Mouse (Mus musculus): ENCODE data around the gene Olfr867. TPM values are rescaled to one million over a fixed set of nuclear protein-coding genes. Genes with fewer than 3 reads are reported as not detected.

Gene Olfr867
- not detected in 2 replicates for polyA plus RNA-seq (2015; fragmentation: Nextera tagmentation; extraction: Ambion mirVana)

DNA sequence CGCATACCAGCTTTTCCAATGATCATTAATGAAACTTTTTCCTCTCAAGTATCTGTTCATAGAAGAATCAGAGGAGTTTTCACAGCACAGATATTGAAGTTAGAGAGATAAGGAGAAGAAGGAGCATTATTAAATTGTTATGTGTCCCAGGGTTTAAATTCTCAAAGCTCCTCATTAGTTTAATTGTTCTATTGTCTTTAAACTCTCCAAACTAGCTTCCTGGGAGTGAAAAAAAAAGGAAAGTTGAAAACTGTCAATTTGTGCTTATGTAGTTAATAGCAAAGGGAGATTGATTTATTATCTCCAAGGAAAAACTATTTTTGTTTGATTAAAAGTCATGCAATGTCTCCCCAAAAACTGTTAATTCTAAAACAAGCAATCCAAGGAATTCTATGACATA is at the start of gene Olfr867:
Gene Olfr867 (minus strand): TSS at position 101 of the 400 bp plus-strand sequence.
- Histone ChIP-seq H3K36me3 (no peaks in the 10 kb centered on the region), H3K4me3 (no peak within 1 kb of the TSS), H3K9ac (no peak within 1 kb of the TSS), H3K4me1 (no peaks in the 10 kb centered on the region), H3K9me3 (no peaks in the 10 kb centered on the region), H3K27ac (no peak within 1 kb of the TSS), H3K27me3 (no peaks in the 10 kb centered on the region), H3K4me2 (replicated peaks) (no peak within 1 kb of the TSS)
- ATAC-seq (ENCODE audit: low FRiP score, low read depth) = no peak
- WGBS = 76% methylated on average over 1 of the region's 1 CpGs

DNA sequence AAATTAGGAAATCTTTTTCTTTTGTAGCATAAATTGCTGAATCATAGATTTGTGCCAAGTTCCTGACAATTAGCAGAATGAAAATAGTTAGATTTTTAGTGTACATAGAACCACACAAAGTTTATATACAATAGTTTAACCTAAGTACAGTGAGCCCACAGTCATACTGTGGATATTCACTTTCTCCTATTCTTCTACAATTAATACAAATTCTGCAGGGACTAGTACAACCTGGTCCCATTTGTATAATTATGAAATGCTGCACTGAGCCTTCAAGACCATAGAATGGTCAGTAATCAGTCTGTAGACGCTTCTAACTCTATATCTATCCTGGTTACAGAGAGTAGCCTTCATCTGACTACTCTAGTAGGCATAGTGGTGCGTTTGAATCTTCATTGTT is 41.0 kb upstream of the Olfr867 start, which contains the start of gene Olfr868:
Gene Olfr868 (plus strand): TSS at position 301 of the 400 bp plus-strand sequence.
- WGBS = 42% methylated on average over 2 of the region's 2 CpGs
- H3K4me1 ChIP-seq = no peaks in the 10 kb centered on the region
- H3K4me3 ChIP-seq = no peak within 1 kb of the TSS
- no peaks in the 10 kb centered on the region for H3K36me3 ChIP-seq
- no peak within 1 kb of the TSS for H3K9ac ChIP-seq
- no peaks in the 10 kb centered on the region for H3K27me3 ChIP-seq
- H3K9me3 ChIP-seq = peaks cover 6% of the 10 kb centered on the region; the same call in 1 of the 2 replicates
- no peak within 1 kb of the TSS for H3K4me2 ChIP-seq (replicated peaks)
- no peak within 1 kb of the TSS for H3K27ac ChIP-seq
- no peak for ATAC-seq (ENCODE audit: low FRiP score, low read depth)

DNA sequence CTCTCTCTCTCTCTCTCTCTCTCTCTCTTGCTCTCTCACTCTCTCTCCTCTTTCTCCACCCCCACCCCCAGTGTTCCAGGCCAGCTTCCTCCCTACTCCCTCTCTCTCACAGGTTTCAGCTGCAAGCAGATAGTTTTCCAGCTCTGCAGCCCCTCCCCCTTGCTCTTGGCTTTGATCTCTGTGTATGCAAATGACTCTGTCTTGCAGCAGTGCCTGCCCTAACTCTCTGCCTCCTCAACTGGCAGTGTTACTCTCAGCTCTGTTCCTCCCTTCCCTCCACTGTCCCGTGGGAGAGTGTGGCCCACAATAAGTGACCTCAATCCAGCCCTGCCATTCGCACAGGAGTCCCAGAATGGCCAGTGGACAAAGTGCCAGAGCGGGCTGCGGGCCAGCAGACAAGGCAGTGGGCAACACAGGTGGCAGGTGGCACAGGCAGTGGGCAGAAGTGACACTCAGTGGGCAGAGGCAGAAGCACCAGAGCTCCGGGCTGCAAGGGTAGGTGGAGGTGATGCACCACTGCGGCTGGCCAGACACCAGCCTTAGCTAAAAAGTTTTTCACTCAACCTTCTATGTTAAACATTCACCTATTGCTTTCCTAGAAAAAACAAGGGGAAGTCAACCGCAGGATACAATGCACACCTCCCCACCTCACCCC is 16.3 kb upstream of the Olfr867 start:
- no peak overlapping the region for H3K4me3 ChIP-seq
- H3K4me1 ChIP-seq = no peaks in the 10 kb centered on the region
- no peaks in the 10 kb centered on the region for H3K36me3 ChIP-seq
- ATAC-seq (ENCODE audit: low FRiP score, low read depth) = no peak
- H3K27me3 ChIP-seq = no peaks in the 10 kb centered on the region
- H3K9ac ChIP-seq = no peak overlapping the region
- H3K27ac ChIP-seq = no peak overlapping the region
- no peak overlapping the region for H3K4me2 ChIP-seq (replicated peaks)
- peaks cover 44% of the 10 kb centered on the region for H3K9me3 ChIP-seq
- 63% methylated on average over 7 of the region's 7 CpGs for WGBS

DNA sequence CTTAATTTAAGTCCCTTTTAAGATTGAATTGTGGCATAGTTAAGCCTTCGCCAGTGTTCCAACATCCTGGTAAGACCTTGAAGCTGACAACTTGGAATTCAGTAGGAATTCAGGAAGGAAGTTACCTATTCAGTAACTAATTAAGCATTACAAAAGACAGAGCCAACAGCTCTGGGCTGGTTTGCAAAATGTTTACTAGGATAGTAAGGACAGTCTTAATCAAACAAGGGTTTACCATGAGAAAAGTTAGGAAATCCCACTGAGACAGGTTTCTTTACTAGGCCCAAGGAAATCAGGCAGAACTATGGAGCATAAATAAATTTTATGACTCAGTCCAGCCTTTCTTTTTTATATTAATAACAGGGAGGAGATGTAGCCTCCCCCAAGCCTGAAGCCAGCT is 13.9 kb upstream of the Olfr867 start:
- Histone ChIP-seq H3K9me3 (peaks cover 30% of the 10 kb centered on the region), H3K27ac (no peak overlapping the region), H3K9ac (no peak overlapping the region), H3K27me3 (no peaks in the 10 kb centered on the region), H3K4me3 (no peak overlapping the region), H3K36me3 (no peaks in the 10 kb centered on the region), H3K4me2 (replicated peaks) (no peak overlapping the region), H3K4me1 (no peaks in the 10 kb centered on the region)
- WGBS = 86% methylated on average over 1 of the region's 1 CpGs
- ATAC-seq (ENCODE audit: low FRiP score, low read depth) = no peak

DNA sequence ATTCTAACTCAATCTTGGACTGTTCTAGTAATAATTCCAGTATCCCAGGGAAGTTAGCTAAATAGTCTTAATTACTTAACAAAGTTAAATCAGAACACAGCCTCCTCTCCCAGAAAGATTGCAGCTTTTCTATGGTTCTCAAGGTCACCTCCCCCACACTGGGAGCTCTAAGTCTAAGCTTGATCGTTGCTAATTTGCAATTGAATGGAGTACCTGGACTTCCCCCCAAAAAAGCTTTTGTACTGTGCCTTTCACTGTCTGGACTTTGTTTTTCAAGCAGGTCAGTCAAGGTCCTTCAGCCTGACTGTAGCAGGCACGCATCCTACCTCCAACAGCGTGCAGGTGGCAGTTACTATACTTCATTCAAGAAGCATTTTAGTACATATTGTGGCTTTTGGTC is 12.9 kb upstream of the Olfr867 start:
- Histone ChIP-seq H3K36me3 (no peaks in the 10 kb centered on the region), H3K4me2 (replicated peaks) (no peak overlapping the region), H3K27ac (no peak overlapping the region), H3K27me3 (no peaks in the 10 kb centered on the region), H3K9me3 (peaks cover 24% of the 10 kb centered on the region), H3K4me3 (no peak overlapping the region), H3K4me1 (no peaks in the 10 kb centered on the region), H3K9ac (no peak overlapping the region)
- ATAC-seq (ENCODE audit: low FRiP score, low read depth) = no peak
- 75% methylated on average over 3 of the region's 3 CpGs for WGBS

DNA sequence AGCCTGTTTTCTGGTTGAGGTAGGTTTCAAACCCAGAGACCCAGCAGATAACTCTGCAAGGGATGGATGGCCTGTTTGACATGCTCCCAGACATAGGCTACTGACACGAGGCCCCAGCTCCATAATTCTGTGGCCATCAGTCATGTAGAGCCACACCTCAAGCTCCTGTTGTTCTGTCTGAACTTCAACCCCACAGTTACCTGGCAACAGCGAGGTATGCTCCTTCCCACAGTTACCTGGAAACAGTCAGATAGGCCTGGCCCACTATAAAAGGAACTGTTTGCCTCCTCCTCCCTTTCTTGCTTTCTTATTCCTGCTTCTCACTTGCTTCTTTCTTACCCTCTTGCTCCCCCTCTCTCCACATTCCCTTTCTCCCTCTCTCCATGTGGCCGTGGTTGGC is 9.4 kb downstream of the Olfr867 start:
- no peak for ATAC-seq (ENCODE audit: low FRiP score, low read depth)
- H3K9ac ChIP-seq = no peak overlapping the region
- no peak overlapping the region for H3K4me3 ChIP-seq
- H3K27ac ChIP-seq = no peak overlapping the region
- H3K4me1 ChIP-seq = no peaks in the 10 kb centered on the region
- H3K36me3 ChIP-seq = no peaks in the 10 kb centered on the region
- no peak overlapping the region for H3K4me2 ChIP-seq (replicated peaks)
- 67% methylated on average over 3 of the region's 3 CpGs for WGBS
- peaks cover 15% of the 10 kb centered on the region for H3K9me3 ChIP-seq
- H3K27me3 ChIP-seq = no peaks in the 10 kb centered on the region

DNA sequence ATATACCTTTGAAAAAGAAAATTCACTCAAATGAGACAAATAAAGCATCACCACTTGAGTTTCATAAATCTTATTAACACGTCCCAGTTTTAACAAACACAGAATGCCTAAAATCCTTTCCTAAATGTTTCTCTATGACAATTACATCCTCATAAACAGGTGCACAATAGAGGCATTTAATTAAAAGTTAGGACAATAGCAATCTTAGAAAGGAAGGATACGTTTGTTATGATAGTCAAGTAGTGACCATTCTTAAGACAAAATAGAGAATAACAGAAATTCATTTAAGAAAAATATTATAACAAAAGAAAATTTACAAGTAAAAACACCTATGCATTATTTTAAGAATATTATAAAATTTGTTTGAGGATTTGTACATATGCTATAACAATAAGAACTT is 29.4 kb downstream of the Olfr867 start, which contains the start of gene Olfr866:
Gene Olfr866 (minus strand): TSS at position 101 of the 400 bp plus-strand sequence.
- no peaks in the 10 kb centered on the region for H3K4me1 ChIP-seq
- 72% methylated on average over 2 of the region's 2 CpGs for WGBS
- H3K4me2 ChIP-seq (replicated peaks) = no peak within 1 kb of the TSS
- H3K27me3 ChIP-seq = no peaks in the 10 kb centered on the region
- no peaks in the 10 kb centered on the region for H3K36me3 ChIP-seq
- no peak within 1 kb of the TSS for H3K27ac ChIP-seq
- no peaks in the 10 kb centered on the region for H3K9me3 ChIP-seq
- ATAC-seq (ENCODE audit: low FRiP score, low read depth) = no peak
- H3K4me3 ChIP-seq = no peak within 1 kb of the TSS
- no peak within 1 kb of the TSS for H3K9ac ChIP-seq

Small RNA genes within 50 kb of the gene (microRNA-seq; reads per million reads assigned to microRNA genes)
- not detected for gene Gm26231
- not detected for gene Gm44395

Other genes with a start within 250 kb of the Olfr867 start
- not detected in 2 replicates for gene Olfr860, start 207.8 kb downstream of the Olfr867 start, polyA plus RNA-seq (2015; fragmentation: Nextera tagmentation; extraction: Ambion mirVana)
- not detected in 2 replicates for gene Olfr862, start 169.6 kb downstream of the Olfr867 start, polyA plus RNA-seq (2015; fragmentation: Nextera tagmentation; extraction: Ambion mirVana)
- 0.17 and 0.23 TPM in 2 replicates for gene Olfr77, start 140.7 kb downstream of the Olfr867 start, polyA plus RNA-seq (2015; fragmentation: Nextera tagmentation; extraction: Ambion mirVana)
- not detected in 2 replicates for gene Olfr866, start 29.5 kb downstream of the Olfr867 start, polyA plus RNA-seq (2015; fragmentation: Nextera tagmentation; extraction: Ambion mirVana)
- not detected in 2 replicates for gene Olfr868, start 41.1 kb upstream of the Olfr867 start, polyA plus RNA-seq (2015; fragmentation: Nextera tagmentation; extraction: Ambion mirVana)
- gene Olfr869, start 71.4 kb upstream of the Olfr867 start, polyA plus RNA-seq (2015; fragmentation: Nextera tagmentation; extraction: Ambion mirVana) = not detected in 2 replicates
- gene Olfr870, start 116.5 kb upstream of the Olfr867 start, polyA plus RNA-seq (2015; fragmentation: Nextera tagmentation; extraction: Ambion mirVana) = not detected in 2 replicates
- gene Olfr871, start 154.6 kb upstream of the Olfr867 start, polyA plus RNA-seq (2015; fragmentation: Nextera tagmentation; extraction: Ambion mirVana) = not detected in 2 replicates
- not detected in 2 replicates for gene Olfr872, start 179.6 kb upstream of the Olfr867 start, polyA plus RNA-seq (2015; fragmentation: Nextera tagmentation; extraction: Ambion mirVana)
- gene Olfr39, start 224.8 kb upstream of the Olfr867 start, polyA plus RNA-seq (2015; fragmentation: Nextera tagmentation; extraction: Ambion mirVana) = not detected in 2 replicates
- not detected in 2 replicates for gene Olfr873, start 241.0 kb upstream of the Olfr867 start, polyA plus RNA-seq (2015; fragmentation: Nextera tagmentation; extraction: Ambion mirVana)

All from limb, embryonic 13.5 days (tissue).